Mouse (Mus musculus) ES-E14 (cell line): ENCODE measurements around the gene 4930578C19Rik. TPM values are rescaled to one million over a fixed set of nuclear protein-coding genes. Genes with fewer than 3 reads are reported as not detected.

Experiments
- DNase-seq: peaks from one replicate; pipeline ENCODE4 v3.0.0-alpha.2; 2013; ENCODE audit warnings: low read depth, low spot score
- H3K27ac ChIP-seq: 2 replicates; pipeline ENCODE4 v1.5.1; 2012; ENCODE audit warnings: low read depth, mild to moderate bottlenecking, low read length, moderate library complexity, mixed read lengths; ENCODE audit not compliant: poor library complexity, insufficient read depth, severe bottlenecking
- H3K36me3 ChIP-seq: 2 replicates; pipeline ENCODE4 v1.6.1; 2012; ENCODE audit warnings: mild to moderate bottlenecking, low read length, moderate library complexity, mixed read lengths; ENCODE audit not compliant: control insufficient read depth, poor library complexity, insufficient read depth, severe bottlenecking
- H3K4me1 ChIP-seq, 2 experiments: fragments of 150-350 bp in 1 of 2; sonication (generic) in 1 of 2; 2 replicates each; pipeline ENCODE4 v1.6.1; 2012; ENCODE audit warnings: low read length in 2 of 2, mild to moderate bottlenecking in 1 of 2, mixed read lengths in 1 of 2; ENCODE audit not compliant: control insufficient read depth in 2 of 2, insufficient read depth in 2 of 2, poor library complexity in 1 of 2
- H3K4me3 ChIP-seq, 2 experiments: fragments of 150-350 bp in 1 of 2; sonication (generic) in 1 of 2; 2 replicates each; pipeline ENCODE4 v1.5.1; 2012; ENCODE audit warnings: low read length in 2 of 2, low read depth in 1 of 2, mild to moderate bottlenecking in 1 of 2, mixed read lengths in 1 of 2; ENCODE audit not compliant: insufficient read depth in 1 of 2, poor library complexity in 1 of 2, severe bottlenecking in 1 of 2
- H3K9ac ChIP-seq: 2 replicates; pipeline ENCODE4 v1.6.1; 2012; ENCODE audit warnings: low read depth, mild to moderate bottlenecking, low read length, mixed read lengths; ENCODE audit not compliant: poor library complexity, insufficient read depth, severe bottlenecking
- H3K9me3 ChIP-seq: fragments of 150-350 bp; sonication (generic); 2 replicates; pipeline ENCODE4 v1.6.1; 2012; ENCODE audit warnings: low read depth, mild to moderate bottlenecking, low read length; ENCODE audit not compliant: control insufficient read depth, insufficient read depth
- CHD2 ChIP-seq: IDR thresholded peaks from 2 replicates; pipeline ENCODE4 v1.6.1; 2014; ENCODE audit warnings: mild to moderate bottlenecking, low read depth, low read length, inconsistent platforms
- HCFC1 ChIP-seq: IDR thresholded peaks from 2 replicates; pipeline ENCODE4 v1.6.1; 2012; ENCODE audit warnings: low read length, inconsistent platforms, borderline replicate concordance; ENCODE audit not compliant: insufficient read depth
- MAFK ChIP-seq: IDR thresholded peaks from 2 replicates; pipeline ENCODE4 v1.6.1; 2014; ENCODE audit warnings: mild to moderate bottlenecking, low read depth, low read length, inconsistent platforms; ENCODE audit not compliant: insufficient read depth
- ZC3H11A ChIP-seq: IDR thresholded peaks from 2 replicates; pipeline ENCODE4 v1.6.1; 2012; ENCODE audit warnings: low read depth, mild to moderate bottlenecking, inconsistent platforms, low read length, borderline replicate concordance
- ZNF384 ChIP-seq: IDR thresholded peaks from 2 replicates; pipeline ENCODE4 v1.6.1; 2012; ENCODE audit warnings: low read depth, low read length, inconsistent platforms
- in situ Hi-C, 2 experiments: fragments of 600-800 bp; cut with MboI; formaldehyde crosslinking; loops; one replicate each; pipeline ENCODE4 v1.15.1; 2025; ENCODE audit warnings: low sequenced_read_pairs in 2 of 2, inconsistent platforms in 1 of 2; ENCODE audit not compliant: unreplicated experiment in 2 of 2
- total RNA-seq: library from RNA; depleted of rRNA; stranded (reverse); fragments of 300-350 nt; gene quantifications from 2 replicates; pipeline ENCODE4 v1.2.3, GENCODE M21; 2012

The 4930578C19Rik gene
- total RNA-seq, 1 experiment, result not detected

- no peak overlapping the region for H3K4me3 ChIP-seq
- in situ Hi-C loops, result no loop called here
- H3K27ac ChIP-seq, result no peak overlapping the region
- no peaks in the 10 kb centered on the region for H3K4me1 ChIP-seq
- no peak for DNase-seq
- H3K9ac ChIP-seq, result no peak overlapping the region
- TF ChIP-seq ZC3H11A (no peak), MAFK (no peak), ZNF384 (no peak), HCFC1 (no peak), CHD2 (no peak)
- no peaks in the 10 kb centered on the region for H3K9me3 ChIP-seq
- H3K36me3 ChIP-seq, result no peaks in the 10 kb centered on the region
Measured at GRCm38 (mm10) chrX:18425451-18425850, 35.7 kb downstream of the 4930578C19Rik start.

- Histone ChIP-seq H3K27ac (no peak overlapping the region), H3K4me3 (no peak overlapping the region)
Measured at GRCm38 (mm10) chrX:18423206-18423605, 38.0 kb downstream of the 4930578C19Rik start.

GRCm38 (mm10) chrX:18420161-18420784 is 40.9 kb downstream of the 4930578C19Rik start:
- H3K9ac ChIP-seq, result no peak overlapping the region
- no peak for DNase-seq
- TF ChIP-seq MAFK, result no peak
- no peak for TF ChIP-seq ZC3H11A
- TF ChIP-seq ZNF384, result no peak
- TF ChIP-seq CHD2, result no peak
- TF ChIP-seq HCFC1, result no peak
- no peaks in the 10 kb centered on the region for H3K36me3 ChIP-seq
- H3K4me3 ChIP-seq, result no peak overlapping the region
- H3K9me3 ChIP-seq, result no peaks in the 10 kb centered on the region
- H3K4me1 ChIP-seq, result no peaks in the 10 kb centered on the region
- in situ Hi-C loops, result no loop called here
- H3K27ac ChIP-seq, result no peak overlapping the region

More at GRCm38 (mm10) chrX:18423206-18423605, 38.0 kb downstream of the 4930578C19Rik start:
- Histone ChIP-seq H3K4me1 (no peaks in the 10 kb centered on the region), H3K9me3 (no peaks in the 10 kb centered on the region), H3K9ac (no peak overlapping the region), H3K36me3 (no peaks in the 10 kb centered on the region)
- DNase-seq, result no peak
- TF ChIP-seq ZNF384 (no peak), MAFK (no peak), HCFC1 (no peak), CHD2 (no peak), ZC3H11A (no peak)
- in situ Hi-C loops, result no loop called here

GRCm38 (mm10) chrX:18418977-18419376 is 42.2 kb downstream of the 4930578C19Rik start:
- Histone ChIP-seq H3K4me1 (no peaks in the 10 kb centered on the region), H3K36me3 (no peaks in the 10 kb centered on the region), H3K9me3 (no peaks in the 10 kb centered on the region), H3K9ac (no peak overlapping the region), H3K4me3 (no peak overlapping the region), H3K27ac (no peak overlapping the region)
- in situ Hi-C loops, result no loop called here
- no peak for DNase-seq
- no peak for TF ChIP-seq MAFK
- TF ChIP-seq ZC3H11A, result no peak
- TF ChIP-seq HCFC1, result no peak
- TF ChIP-seq CHD2, result no peak
- no peak for TF ChIP-seq ZNF384

- no peaks in the 10 kb centered on the region for H3K36me3 ChIP-seq
- no peak overlapping the region for H3K27ac ChIP-seq
- in situ Hi-C loops, result no loop called here
- H3K4me1 ChIP-seq, result no peaks in the 10 kb centered on the region
- H3K9me3 ChIP-seq, result no peaks in the 10 kb centered on the region
- TF ChIP-seq ZC3H11A, result no peak
- no peak for TF ChIP-seq MAFK
- no peak for TF ChIP-seq HCFC1
- no peak for TF ChIP-seq ZNF384
- no peak for TF ChIP-seq CHD2
- H3K9ac ChIP-seq, result no peak overlapping the region
- no peak overlapping the region for H3K4me3 ChIP-seq
- no peak for DNase-seq
Measured at GRCm38 (mm10) chrX:18414560-18414959, 46.6 kb downstream of the 4930578C19Rik start.
